Mouse (Mus musculus) liver, embryonic 14.5 days (tissue): ENCODE results near the gene Uqcc3. TPM values are rescaled to one million over a fixed set of nuclear protein-coding genes. Genes with fewer than 3 reads are reported as not detected.

Experiments used
- ATAC-seq: fragments of 200-750 bp; cut with Nextera tagmentation; 2 replicates; pipeline ENCODE4 v1.8.0; 2017; ENCODE audit warnings: moderate number of reproducible peaks, mild to moderate bottlenecking, moderate library complexity; ENCODE audit not compliant: insufficient read depth
- DNase-seq, 3 experiments: peaks; one replicate each; pipeline ENCODE4 v3.0.0-alpha.2; 2012 to 2013; ENCODE audit warnings: low read depth in 3 of 3, low spot score in 3 of 3
- H3K27ac ChIP-seq: fragments of 300-500 bp; sonication (generic); 2 replicates; pipeline ENCODE4 v1.5.1; 2014; ENCODE audit warnings: moderate library complexity, mild to moderate bottlenecking, control low read depth, inconsistent platforms
- H3K27me3 ChIP-seq: fragments of 300-500 bp; sonication (generic); 2 replicates; pipeline ENCODE4 v1.6.1; 2014; ENCODE audit warnings: mild to moderate bottlenecking, low read length, moderate library complexity; ENCODE audit not compliant: control insufficient read depth, insufficient read depth
- H3K36me3 ChIP-seq: fragments of 300-500 bp; sonication (generic); replicated peaks from 2 replicates; pipeline ENCODE4 v1.6.1; 2014; ENCODE audit warnings: low read depth; ENCODE audit not compliant: control insufficient read depth, insufficient read depth
- H3K4me1 ChIP-seq, 2 experiments: fragments of 200-500 bp in 1 of 2; fragments of 300-500 bp in 1 of 2; sonication (generic) in 1 of 2; replicated peaks; 2 replicates each; pipeline ENCODE4 v1.6.1; 2012 to 2014; ENCODE audit warnings: antibody characterized with exemption in 1 of 2, inconsistent platforms in 1 of 2, low read length in 1 of 2; ENCODE audit not compliant: control insufficient read depth in 2 of 2, insufficient read depth in 2 of 2
- H3K4me2 ChIP-seq: fragments of 300-500 bp; sonication (generic); 2 replicates; pipeline ENCODE4 v1.6.1; 2014; ENCODE audit warnings: low read depth, mild to moderate bottlenecking, control low read depth, moderate library complexity
- H3K4me3 ChIP-seq, 2 experiments: fragments of 200-500 bp in 1 of 2; fragments of 300-500 bp in 1 of 2; sonication (generic) in 1 of 2; 2 replicates each; pipeline ENCODE4 v1.5.1; 2012 to 2014; ENCODE audit warnings: low read depth in 2 of 2, low read length in 2 of 2, mild to moderate bottlenecking in 2 of 2, control low read depth in 1 of 2, inconsistent platforms in 1 of 2, moderate library complexity in 1 of 2; ENCODE audit not compliant: insufficient read depth in 1 of 2
- H3K9ac ChIP-seq: fragments of 300-500 bp; sonication (generic); replicated peaks from 2 replicates; pipeline ENCODE4 v1.6.1; 2014; ENCODE audit warnings: mild to moderate bottlenecking, control low read depth, moderate library complexity
- H3K9me3 ChIP-seq: fragments of 300-500 bp; sonication (generic); 2 replicates; pipeline ENCODE4 v1.6.1; 2016; ENCODE audit warnings: low read length, mixed read lengths; ENCODE audit not compliant: control insufficient read depth
- CTCF ChIP-seq: IDR thresholded peaks from 2 replicates; pipeline ENCODE4 v1.5.1; 2016; ENCODE audit warnings: antibody characterized with exemption, low read depth, control low read depth
- EP300 ChIP-seq: IDR thresholded peaks from 2 replicates; pipeline ENCODE4 v1.6.1; 2016; ENCODE audit warnings: antibody characterized with exemption, low read depth
- WGBS: fragments of 180-500 bp; shearing (Covaris S2); extraction: QIAGEN DNeasy Blood & Tissue Kit; methylation state at CpG from one replicate; pipeline ENCODE4 v1.1.7; 2014; ENCODE audit not compliant: insufficient replicate concordance; 5-methylcytosine and 5-hydroxymethylcytosine counted together
- polyA plus RNA-seq, 2 experiments: library from polyadenylated mRNA; depleted of rRNA in 1 of 2; stranded (reverse) in 1 of 2; unstranded in 1 of 2; fragments of >200 nt; fragmentation: Nextera tagmentation in 1 of 2; extraction: Ambion mirVana in 1 of 2; gene quantifications; 2 replicates each; pipeline versions ENCODE4 v1.2.1 to v1.2.3; 2012 to 2014

The Uqcc3 gene
- polyA plus RNA-seq, 2 experiments, result 22.2 to 28.3 TPM

DNA sequence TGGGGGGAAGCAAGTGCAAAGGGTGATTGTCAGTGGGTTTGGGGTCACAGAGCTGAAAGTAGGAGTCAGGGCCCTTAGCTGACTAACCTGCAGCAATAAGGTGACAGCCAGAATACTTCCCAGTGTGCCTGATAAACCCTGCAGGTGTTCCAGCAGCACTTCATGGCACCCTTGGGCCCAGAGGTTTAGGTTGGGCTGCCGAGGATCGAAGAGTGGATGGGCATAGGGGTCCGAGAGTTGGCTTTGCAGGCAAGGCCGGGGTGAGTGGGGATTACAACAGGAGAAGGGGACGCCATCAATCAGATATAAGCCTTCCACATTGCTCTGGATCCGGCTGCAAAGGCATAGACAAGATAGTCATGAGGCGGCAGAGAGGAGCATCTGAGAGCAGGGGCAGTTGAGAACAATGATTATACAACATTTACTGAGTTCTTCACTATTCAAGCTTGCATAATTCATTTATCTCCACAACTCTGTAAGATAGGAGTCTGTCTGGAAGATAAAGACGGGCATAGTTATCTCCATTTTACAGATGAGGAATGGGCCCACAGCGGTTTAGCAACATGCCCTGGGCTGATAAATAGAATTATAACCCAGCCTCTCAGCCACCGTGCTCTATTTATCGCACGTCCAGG is 47.3 kb upstream of the Uqcc3 start:
- Histone ChIP-seq H3K36me3 (peaks cover 7% of the 10 kb centered on the region), H3K4me2 (peak overlapping the region; percentile 76), H3K9me3 (no peaks in the 10 kb centered on the region), H3K9ac (peak overlapping the region; percentile 27; the same call in 1 of the 2 replicates), H3K4me3 (peak overlapping the region in 1 of 2 experiments; percentile 70; a peak in 1 of 4 replicates), H3K27ac (peak overlapping the region; percentile 59), H3K4me1 (peaks cover 27 to 33% of the 10 kb centered on the region in 2 experiments), H3K27me3 (no peaks in the 10 kb centered on the region)
- TF ChIP-seq EP300 (peak; percentile 84), CTCF (no peak)
- 18% methylated on average over 12 of the region's 12 CpGs for WGBS
- peak in 1 of 3 experiments; percentile 52 for DNase-seq
- peak; percentile 50 for ATAC-seq

DNA sequence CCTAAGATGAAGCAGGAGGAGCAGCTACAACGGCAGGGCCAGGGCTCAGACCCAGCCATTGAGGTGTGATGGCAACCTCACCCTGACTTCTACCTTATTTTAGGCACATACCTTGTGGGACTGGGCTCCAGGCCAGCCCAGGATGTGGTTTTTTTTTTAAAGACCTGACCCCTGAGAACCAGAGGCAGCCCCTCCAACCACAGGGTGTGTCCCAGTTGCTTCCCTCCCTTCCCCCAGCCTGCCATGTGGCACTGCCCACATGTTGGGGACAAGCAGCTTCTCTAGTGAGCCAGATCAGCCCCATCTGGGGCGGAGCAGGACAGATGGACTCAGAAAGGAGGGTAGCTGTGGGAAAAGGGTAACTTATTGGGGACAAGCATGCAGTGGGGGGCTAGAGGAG is 46.0 kb upstream of the Uqcc3 start:
- ATAC-seq, result no peak
- Histone ChIP-seq H3K9ac (no peak overlapping the region), H3K36me3 (peaks cover 8% of the 10 kb centered on the region), H3K27me3 (no peaks in the 10 kb centered on the region), H3K9me3 (no peaks in the 10 kb centered on the region), H3K4me2 (no peak overlapping the region), H3K27ac (no peak overlapping the region), H3K4me3 (no peak overlapping the region), H3K4me1 (peaks cover 27 to 37% of the 10 kb centered on the region in 2 experiments)
- TF ChIP-seq CTCF (no peak), EP300 (no peak)
- 57% methylated on average over 2 of the region's 2 CpGs for WGBS
- DNase-seq, result no peak

DNA sequence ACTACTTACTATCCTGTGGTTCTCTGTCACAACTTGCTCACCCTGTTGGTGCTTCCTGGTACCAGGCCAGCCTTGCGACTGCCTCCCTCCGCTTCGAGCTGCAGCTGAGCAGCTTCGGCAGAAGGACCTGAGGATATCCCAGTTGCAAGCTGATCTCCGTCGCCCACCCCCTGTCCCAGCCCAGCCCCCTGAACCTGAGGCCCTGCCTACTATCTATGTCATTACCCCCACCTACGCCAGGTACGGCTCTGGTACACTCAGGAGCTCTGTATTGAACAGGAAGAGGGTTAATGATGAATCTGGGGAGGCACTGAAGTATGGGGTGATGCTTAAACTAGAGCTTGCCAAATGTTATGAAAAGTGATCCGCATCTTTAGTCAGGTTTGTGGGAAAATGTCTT is 41.0 kb upstream of the Uqcc3 start:
- DNase-seq (no peak), ATAC-seq (no peak)
- WGBS, result 71% methylated on average over 9 of the region's 9 CpGs
- Histone ChIP-seq H3K4me2 (peak overlapping the region; percentile 98), H3K27ac (peak overlapping the region; percentile 92; the same call in 1 of the 2 replicates), H3K4me3 (peak overlapping the region in 1 of 2 experiments; percentile 85; a peak in 2 of 4 replicates), H3K9me3 (no peaks in the 10 kb centered on the region), H3K9ac (peak overlapping the region; percentile 75), H3K27me3 (no peaks in the 10 kb centered on the region), H3K36me3 (peaks cover 4% of the 10 kb centered on the region), H3K4me1 (peaks cover 17 to 22% of the 10 kb centered on the region in 2 experiments)
- TF ChIP-seq CTCF (no peak), EP300 (no peak)

DNA sequence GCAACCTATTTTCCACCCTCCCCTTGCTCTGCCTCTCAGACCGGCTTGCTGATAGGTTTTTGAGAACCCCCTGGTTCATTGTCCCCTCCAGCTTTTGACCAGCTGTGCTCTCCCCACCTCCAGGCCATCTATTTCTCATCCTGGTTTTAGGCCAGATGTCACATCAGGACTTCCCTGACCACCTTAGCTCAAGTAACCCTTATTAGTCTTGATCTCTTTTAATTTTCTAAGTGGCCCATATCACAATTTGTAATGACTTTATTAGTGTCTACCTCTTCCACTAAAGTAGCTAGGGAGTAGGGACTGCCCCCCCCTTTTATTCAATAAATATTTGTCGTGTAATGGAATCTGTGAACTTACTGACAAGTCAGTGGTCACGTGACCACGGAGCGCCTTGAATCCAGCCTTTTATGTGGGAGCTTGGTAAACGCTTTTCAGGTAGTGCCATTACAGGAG is 40.1 kb upstream of the Uqcc3 start:
- Histone ChIP-seq H3K27me3 (no peaks in the 10 kb centered on the region), H3K27ac (peak overlapping the region; percentile 92), H3K9me3 (no peaks in the 10 kb centered on the region), H3K4me3 (peak overlapping the region; percentile 85 to 94), H3K36me3 (peaks cover 11% of the 10 kb centered on the region), H3K9ac (peak overlapping the region; percentile 75), H3K4me2 (peak overlapping the region; percentile 98), H3K4me1 (peaks cover 17 to 19% of the 10 kb centered on the region in 2 experiments)
- ATAC-seq, result no peak
- WGBS, result 3% methylated on average over 6 of the region's 6 CpGs
- peak; percentile 65 to 70 (median 68) for DNase-seq
- TF ChIP-seq EP300 (no peak), CTCF (no peak)

DNA sequence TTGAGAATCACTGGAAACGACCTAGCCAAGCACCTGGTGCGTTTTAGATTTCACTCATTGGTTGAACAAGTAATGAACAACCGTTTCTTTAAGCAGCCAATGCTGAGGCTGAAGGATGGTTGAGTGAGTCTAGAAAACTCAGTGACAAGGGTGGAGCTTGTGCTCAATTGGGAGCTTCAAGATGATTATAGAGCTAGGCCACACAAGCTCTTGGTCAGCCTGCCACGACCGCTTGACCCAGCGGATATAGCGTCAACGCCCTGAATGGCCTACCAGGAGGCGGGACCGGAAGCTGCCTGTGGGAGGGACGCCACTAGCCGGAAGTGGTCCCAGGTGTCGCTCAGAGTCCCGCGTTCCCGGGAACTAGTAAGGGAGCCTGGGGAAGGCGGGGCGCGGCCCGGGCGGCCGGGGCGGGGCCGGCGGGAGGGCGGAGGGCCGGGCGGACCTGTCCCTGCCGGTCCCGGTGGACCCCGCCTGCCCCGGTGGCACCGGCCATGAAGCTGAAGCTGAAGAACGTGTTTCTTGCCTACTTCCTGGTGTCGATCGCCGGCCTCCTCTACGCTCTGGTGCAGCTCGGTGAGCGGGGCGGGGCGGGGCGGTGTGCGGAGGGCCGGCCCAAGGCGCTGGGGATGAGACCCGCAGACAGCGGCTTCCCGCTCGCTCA is 39.5 kb upstream of the Uqcc3 start, which contains the start of gene B3gat3:
Gene B3gat3 (plus strand): TSS at position 302 of the 664 bp plus-strand sequence.
- peak; percentile 95 for ATAC-seq

More for the DNA sequence above, 39.5 kb upstream of the Uqcc3 start, which contains the start of gene B3gat3:
- peak; percentile 81 to 82 (median 81) for DNase-seq
- peak within 1 kb of the TSS; percentile 98 for H3K4me2 ChIP-seq
- H3K4me3 ChIP-seq, result peak within 1 kb of the TSS; percentile 85 to 94
- H3K36me3 ChIP-seq, result peaks cover 18% of the 10 kb centered on the region
- H3K27ac ChIP-seq, result peak within 1 kb of the TSS; percentile 92
- H3K9me3 ChIP-seq, result no peaks in the 10 kb centered on the region
- H3K4me1 ChIP-seq, result peaks cover 17 to 19% of the 10 kb centered on the region in 2 experiments
- H3K9ac ChIP-seq, result peak within 1 kb of the TSS; percentile 75
- WGBS, result 1% methylated on average over 49 of the region's 50 CpGs
- TF ChIP-seq CTCF (no peak), EP300 (no peak)
- no peaks in the 10 kb centered on the region for H3K27me3 ChIP-seq
